Mouse (Mus musculus) stomach, embryonic 15.5 days (tissue): ENCODE results near the gene Gm5148. TPM values are rescaled to one million over a fixed set of nuclear protein-coding genes. Genes with fewer than 3 reads are reported as not detected.

Experiments used
- ATAC-seq: fragments of 200-750 bp; cut with Nextera tagmentation; 2 replicates; pipeline ENCODE4 v1.8.0; 2017; ENCODE audit warnings: low read depth, moderate number of reproducible peaks, moderate TSS enrichment; ENCODE audit not compliant: insufficient read depth, low FRiP score
- H3K27ac ChIP-seq: fragments of 300-500 bp; sonication (generic); 2 replicates; pipeline ENCODE4 v1.5.1; 2015; ENCODE audit warnings: mild to moderate bottlenecking, inconsistent platforms
- H3K27me3 ChIP-seq: fragments of 300-500 bp; sonication (generic); replicated peaks from 2 replicates; pipeline ENCODE4 v1.6.1; 2015; ENCODE audit warnings: inconsistent platforms
- H3K36me3 ChIP-seq: fragments of 300-500 bp; sonication (generic); 2 replicates; pipeline ENCODE4 v1.6.1; 2015; ENCODE audit warnings: inconsistent platforms
- H3K4me1 ChIP-seq: fragments of 300-500 bp; sonication (generic); 2 replicates; pipeline ENCODE4 v1.6.1; 2015; ENCODE audit warnings: inconsistent platforms
- H3K4me2 ChIP-seq: fragments of 300-500 bp; sonication (generic); 2 replicates; pipeline ENCODE4 v1.6.1; 2015; ENCODE audit warnings: mild to moderate bottlenecking, inconsistent platforms
- H3K4me3 ChIP-seq: fragments of 300-500 bp; sonication (generic); replicated peaks from 2 replicates; pipeline ENCODE4 v1.5.1; 2015; ENCODE audit warnings: inconsistent platforms
- H3K9ac ChIP-seq: fragments of 300-500 bp; sonication (generic); 2 replicates; pipeline ENCODE4 v1.6.1; 2015; ENCODE audit warnings: inconsistent platforms
- H3K9me3 ChIP-seq: fragments of 300-500 bp; sonication (generic); 2 replicates; pipeline ENCODE4 v1.6.1; 2016; ENCODE audit warnings: inconsistent platforms
- whole genome bisulfite sequencing: fragments of 180-500 bp; shearing (Covaris S2); methylation state at CpG from one replicate; pipeline ENCODE4 v1.1.7; 2015; 5-methylcytosine and 5-hydroxymethylcytosine counted together
- polyA plus RNA-seq: library from polyadenylated mRNA; unstranded; fragments of >200 nt; fragmentation: Nextera tagmentation; extraction: Ambion mirVana; gene quantifications from 2 replicates; pipeline ENCODE4 v1.2.1, GENCODE M21; 2015

Gm5148 gene
- 5.9 and 6.0 TPM in 2 replicates for polyA plus RNA-seq

- Histone ChIP-seq H3K9me3 (no peaks in the 10 kb centered on the region), H3K4me2 (peak within 1 kb of the TSS; percentile 49), H3K27ac (peak within 1 kb of the TSS; percentile 89), H3K4me3 (peak within 1 kb of the TSS; percentile 41), H3K9ac (no peak within 1 kb of the TSS), H3K27me3 (no peaks in the 10 kb centered on the region), H3K36me3 (no peaks in the 10 kb centered on the region), H3K4me1 (peaks cover 33% of the 10 kb centered on the region)
- WGBS, result 6% methylated on average over 24 of the region's 24 CpGs
- ATAC-seq, result peak; percentile 88
Observed at GRCm38 (mm10) chr3:37724171-37724804, at the start of gene Gm5148. Gm5148 (minus strand) TSS chr3:37724490.

GRCm38 (mm10) chr3:37770951-37771350 lies 46.7 kb upstream of the Gm5148 start:
- ATAC-seq, result no peak
- H3K9ac ChIP-seq, result no peak overlapping the region
- peaks cover 23% of the 10 kb centered on the region for H3K4me1 ChIP-seq
- no peaks in the 10 kb centered on the region for H3K27me3 ChIP-seq
- no peak overlapping the region for H3K4me3 ChIP-seq
- H3K27ac ChIP-seq, result no peak overlapping the region
- H3K9me3 ChIP-seq, result no peaks in the 10 kb centered on the region
- H3K4me2 ChIP-seq, result no peak overlapping the region
- H3K36me3 ChIP-seq, result no peaks in the 10 kb centered on the region

- Histone ChIP-seq H3K27ac (peak overlapping the region; percentile 81), H3K4me3 (no peak overlapping the region), H3K4me2 (peak overlapping the region; percentile 3; the same call in 1 of the 2 replicates), H3K27me3 (no peaks in the 10 kb centered on the region), H3K36me3 (no peaks in the 10 kb centered on the region), H3K9ac (no peak overlapping the region), H3K9me3 (no peaks in the 10 kb centered on the region), H3K4me1 (peaks cover 27% of the 10 kb centered on the region)
- peak; percentile 53; the same call in 1 of the 2 replicates for ATAC-seq
- WGBS, result 11% methylated on average over 5 of the region's 5 CpGs
Observed at GRCm38 (mm10) chr3:37769268-37769756, 45.0 kb upstream of the Gm5148 start.

- H3K4me2 ChIP-seq, result no peak overlapping the region
- ATAC-seq, result no peak
- 32% methylated on average over 12 of the region's 12 CpGs for whole genome bisulfite sequencing
- peak overlapping the region; percentile 80 for H3K27ac ChIP-seq
- peaks cover 30% of the 10 kb centered on the region for H3K4me1 ChIP-seq
- H3K27me3 ChIP-seq, result no peaks in the 10 kb centered on the region
- H3K9me3 ChIP-seq, result no peaks in the 10 kb centered on the region
- no peak overlapping the region for H3K9ac ChIP-seq
- H3K4me3 ChIP-seq, result no peak overlapping the region
- H3K36me3 ChIP-seq, result no peaks in the 10 kb centered on the region
Observed at GRCm38 (mm10) chr3:37767147-37768015, 43.1 kb upstream of the Gm5148 start.

GRCm38 (mm10) chr3:37766628-37767027 lies 42.3 kb upstream of the Gm5148 start:
- peak overlapping the region; percentile 80 for H3K27ac ChIP-seq
- no peaks in the 10 kb centered on the region for H3K9me3 ChIP-seq
- no peak overlapping the region for H3K4me2 ChIP-seq
- H3K4me1 ChIP-seq, result peaks cover 30% of the 10 kb centered on the region
- H3K27me3 ChIP-seq, result no peaks in the 10 kb centered on the region
- no peak overlapping the region for H3K9ac ChIP-seq
- ATAC-seq, result no peak
- H3K36me3 ChIP-seq, result no peaks in the 10 kb centered on the region
- no peak overlapping the region for H3K4me3 ChIP-seq
- WGBS, result 42% methylated on average over 4 of the region's 4 CpGs

GRCm38 (mm10) chr3:37765971-37766370 lies 41.7 kb upstream of the Gm5148 start:
- no peak for ATAC-seq
- Histone ChIP-seq H3K4me1 (peaks cover 30% of the 10 kb centered on the region), H3K27me3 (no peaks in the 10 kb centered on the region), H3K9ac (no peak overlapping the region), H3K9me3 (no peaks in the 10 kb centered on the region), H3K27ac (peak overlapping the region; percentile 80), H3K36me3 (no peaks in the 10 kb centered on the region), H3K4me3 (no peak overlapping the region), H3K4me2 (no peak overlapping the region)
- WGBS, result 58% methylated on average over 5 of the region's 5 CpGs

GRCm38 (mm10) chr3:37765275-37765674 lies 41.0 kb upstream of the Gm5148 start:
- no peak overlapping the region for H3K4me2 ChIP-seq
- no peaks in the 10 kb centered on the region for H3K36me3 ChIP-seq
- H3K4me1 ChIP-seq, result peaks cover 30% of the 10 kb centered on the region
- H3K9me3 ChIP-seq, result no peaks in the 10 kb centered on the region
- no peak for ATAC-seq
- no peaks in the 10 kb centered on the region for H3K27me3 ChIP-seq
- WGBS, result 87% methylated on average over 3 of the region's 3 CpGs
- H3K4me3 ChIP-seq, result no peak overlapping the region
- H3K27ac ChIP-seq, result no peak overlapping the region
- H3K9ac ChIP-seq, result no peak overlapping the region

GRCm38 (mm10) chr3:37762303-37762702 lies 38.0 kb upstream of the Gm5148 start:
- H3K9ac ChIP-seq, result no peak overlapping the region
- H3K27ac ChIP-seq, result no peak overlapping the region
- no peaks in the 10 kb centered on the region for H3K36me3 ChIP-seq
- H3K4me2 ChIP-seq, result no peak overlapping the region
- no peak for ATAC-seq
- H3K27me3 ChIP-seq, result no peaks in the 10 kb centered on the region
- no peaks in the 10 kb centered on the region for H3K9me3 ChIP-seq
- no peak overlapping the region for H3K4me3 ChIP-seq
- WGBS, result 72% methylated on average over 3 of the region's 3 CpGs
- H3K4me1 ChIP-seq, result peaks cover 29% of the 10 kb centered on the region

- 79% methylated on average over 5 of the region's 5 CpGs for WGBS
- no peak for ATAC-seq
- Histone ChIP-seq H3K27me3 (no peaks in the 10 kb centered on the region), H3K4me2 (no peak overlapping the region), H3K9me3 (no peaks in the 10 kb centered on the region), H3K9ac (no peak overlapping the region), H3K4me3 (no peak overlapping the region), H3K27ac (no peak overlapping the region), H3K4me1 (peaks cover 28% of the 10 kb centered on the region), H3K36me3 (no peaks in the 10 kb centered on the region)
Observed at GRCm38 (mm10) chr3:37761741-37762140, 37.5 kb upstream of the Gm5148 start.

GRCm38 (mm10) chr3:37760866-37761265 lies 36.6 kb upstream of the Gm5148 start:
- H3K36me3 ChIP-seq, result no peaks in the 10 kb centered on the region
- H3K4me1 ChIP-seq, result peaks cover 21% of the 10 kb centered on the region
- H3K27ac ChIP-seq, result no peak overlapping the region
- no peak overlapping the region for H3K4me2 ChIP-seq
- no peak for ATAC-seq
- WGBS, result 59% methylated on average over 6 of the region's 6 CpGs
- no peak overlapping the region for H3K9ac ChIP-seq
- no peak overlapping the region for H3K4me3 ChIP-seq
- H3K27me3 ChIP-seq, result no peaks in the 10 kb centered on the region
- no peaks in the 10 kb centered on the region for H3K9me3 ChIP-seq

- H3K4me2 ChIP-seq, result peak overlapping the region; percentile 39
- H3K27ac ChIP-seq, result peak overlapping the region; percentile 60
- no peaks in the 10 kb centered on the region for H3K9me3 ChIP-seq
- H3K4me3 ChIP-seq, result no peak overlapping the region
- peaks cover 17% of the 10 kb centered on the region for H3K4me1 ChIP-seq
- no peaks in the 10 kb centered on the region for H3K36me3 ChIP-seq
- H3K9ac ChIP-seq, result no peak overlapping the region
- no peaks in the 10 kb centered on the region for H3K27me3 ChIP-seq
- WGBS, result 35% methylated on average over 9 of the region's 9 CpGs
- ATAC-seq, result peak; percentile 18; the same call in 1 of the 2 replicates
Observed at GRCm38 (mm10) chr3:37758611-37759322, 34.5 kb upstream of the Gm5148 start.
